Mouse (Mus musculus) neural tube, embryonic 12.5 days (tissue): Measurements from ENCODE around the gene Ppp1r16b. TPM values are rescaled to one million over a fixed set of nuclear protein-coding genes. Genes with fewer than 3 reads are reported as not detected.

Experiments
- ATAC-seq: fragments of 200-750 bp; cut with Nextera tagmentation; 2 replicates; pipeline ENCODE4 v1.8.0; 2017; ENCODE audit warnings: low read depth, mild to moderate bottlenecking, moderate TSS enrichment, moderate library complexity; ENCODE audit not compliant: low FRiP score
- H3K27ac ChIP-seq: fragments of 300-500 bp; sonication (generic); 2 replicates; pipeline ENCODE4 v1.5.1; 2016
- H3K27me3 ChIP-seq: fragments of 300-500 bp; sonication (generic); replicated peaks from 2 replicates; pipeline ENCODE4 v1.6.1; 2016; ENCODE audit warnings: mild to moderate bottlenecking
- H3K36me3 ChIP-seq: fragments of 300-500 bp; sonication (generic); 2 replicates; pipeline ENCODE4 v1.6.1; 2016; ENCODE audit warnings: mild to moderate bottlenecking
- H3K4me1 ChIP-seq: fragments of 300-500 bp; sonication (generic); 2 replicates; pipeline ENCODE4 v1.6.1; 2016
- H3K4me2 ChIP-seq: fragments of 300-500 bp; sonication (generic); replicated peaks from 2 replicates; pipeline ENCODE4 v1.6.1; 2016; ENCODE audit warnings: mild to moderate bottlenecking
- H3K4me3 ChIP-seq: fragments of 300-500 bp; sonication (generic); 2 replicates; pipeline ENCODE4 v1.5.1; 2016
- H3K9ac ChIP-seq: fragments of 300-500 bp; sonication (generic); 2 replicates; pipeline ENCODE4 v1.6.1; 2016; ENCODE audit warnings: mild to moderate bottlenecking
- H3K9me3 ChIP-seq: fragments of 300-500 bp; sonication (generic); 2 replicates; pipeline ENCODE4 v1.6.1; 2016; ENCODE audit warnings: mild to moderate bottlenecking
- whole genome bisulfite sequencing: fragments of 180-500 bp; shearing (Covaris S2); methylation state at CpG from one replicate; pipeline ENCODE4 v1.1.7; 2016; 5-methylcytosine and 5-hydroxymethylcytosine counted together
- polyA plus RNA-seq: library from polyadenylated mRNA; unstranded; fragments of >200 nt; fragmentation: Nextera tagmentation; extraction: Ambion mirVana; gene quantifications from 2 replicates; pipeline ENCODE4 v1.2.1, GENCODE M21; 2016

Ppp1r16b gene
- polyA plus RNA-seq, 1 experiment from 2014 or later: 4.5 TPM

DNA sequence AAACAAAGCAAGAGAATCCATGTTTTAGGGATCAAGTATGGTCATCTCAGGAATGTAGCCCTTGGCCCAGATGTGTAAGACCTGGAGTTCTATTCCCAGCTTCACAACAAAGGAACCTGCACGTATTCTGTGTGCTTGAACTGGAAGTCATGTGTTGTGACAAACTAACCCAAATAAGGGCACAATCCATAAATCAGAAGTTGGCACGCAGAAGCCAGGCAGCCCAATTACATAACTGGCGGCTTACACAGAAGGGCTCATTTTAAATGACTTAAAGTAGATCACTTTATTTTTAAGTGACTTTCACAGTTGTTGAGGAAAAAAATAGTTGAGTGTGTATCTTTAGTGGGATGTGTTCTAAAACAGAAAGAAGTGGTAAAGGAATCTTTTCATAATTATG lies 21.4 kb upstream of the Ppp1r16b start:
- H3K4me3 ChIP-seq: no peak overlapping the region
- ATAC-seq: no peak
- H3K27me3 ChIP-seq: no peaks in the 10 kb centered on the region
- H3K27ac ChIP-seq: no peak overlapping the region
- H3K4me1 ChIP-seq: no peaks in the 10 kb centered on the region
- H3K9me3 ChIP-seq: no peaks in the 10 kb centered on the region
- H3K4me2 ChIP-seq: no peak overlapping the region
- WGBS: 81% methylated on average over 3 of the region's 3 CpGs
- peaks cover 25% of the 10 kb centered on the region for H3K36me3 ChIP-seq
- no peak overlapping the region for H3K9ac ChIP-seq

DNA sequence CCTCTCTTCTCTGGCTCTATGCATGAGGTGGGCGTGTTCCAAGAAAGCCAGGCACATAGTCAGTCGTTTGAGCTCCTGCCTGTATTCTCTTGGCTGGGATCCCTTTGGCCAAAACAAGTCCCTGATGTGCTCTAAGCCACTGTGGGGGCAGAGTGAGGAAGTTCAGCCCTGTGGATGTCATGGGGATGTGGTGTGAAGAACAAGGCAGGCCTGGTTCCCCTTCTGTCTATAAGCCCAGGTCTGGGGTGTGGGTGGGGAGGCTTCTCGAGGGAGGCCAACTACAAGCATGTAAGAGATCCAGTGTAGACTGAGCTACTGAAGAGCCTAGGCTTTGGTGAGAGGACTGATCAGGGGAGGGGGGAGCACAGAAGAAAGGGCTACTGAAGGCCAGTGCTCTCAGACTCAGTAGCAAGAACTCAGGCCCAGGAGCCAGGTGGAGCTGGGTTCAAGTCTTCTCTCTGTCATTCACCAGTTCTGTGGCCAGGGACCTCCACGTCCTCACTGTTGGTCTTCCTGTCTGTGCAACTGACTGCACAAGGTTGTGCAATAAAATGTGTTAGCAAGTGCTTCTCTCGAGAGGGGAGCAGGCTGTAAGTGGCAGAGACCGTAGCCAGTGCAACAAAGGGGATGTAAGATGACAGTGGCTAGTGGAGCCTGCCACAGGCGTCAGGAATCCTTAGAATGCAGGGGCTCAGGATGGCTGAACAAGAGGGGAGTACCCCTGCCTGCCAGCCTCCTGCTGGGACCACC lies 13.9 kb upstream of the Ppp1r16b start:
- H3K4me1 ChIP-seq: no peaks in the 10 kb centered on the region
- H3K4me3 ChIP-seq: no peak overlapping the region
- no peaks in the 10 kb centered on the region for H3K9me3 ChIP-seq
- no peak overlapping the region for H3K9ac ChIP-seq
- H3K27ac ChIP-seq: no peak overlapping the region
- no peaks in the 10 kb centered on the region for H3K27me3 ChIP-seq
- H3K36me3 ChIP-seq: no peaks in the 10 kb centered on the region
- no peak for ATAC-seq
- WGBS: 50% methylated on average over 7 of the region's 7 CpGs
- no peak overlapping the region for H3K4me2 ChIP-seq

DNA sequence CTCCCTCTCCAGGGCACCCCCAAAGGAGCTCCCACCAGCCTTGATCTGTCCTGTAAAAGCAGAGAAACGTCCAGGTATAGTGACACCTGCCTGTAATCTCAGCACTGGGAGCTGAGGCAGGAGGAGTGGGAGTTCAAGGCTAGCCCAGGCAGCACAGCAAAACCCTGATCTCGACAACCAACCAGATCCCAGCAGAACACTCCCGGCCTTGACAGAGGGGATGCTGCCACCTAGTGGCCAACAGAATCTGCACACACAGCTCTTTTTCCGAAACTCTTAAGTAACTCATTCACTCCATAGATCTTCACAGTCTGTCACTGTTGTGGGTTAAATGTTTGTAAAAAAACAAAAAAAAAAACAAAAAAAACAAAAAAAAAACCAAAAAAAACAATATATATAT lies 12.2 kb upstream of the Ppp1r16b start:
- H3K4me3 ChIP-seq: no peak overlapping the region
- no peaks in the 10 kb centered on the region for H3K27me3 ChIP-seq
- no peaks in the 10 kb centered on the region for H3K9me3 ChIP-seq
- 12% methylated on average over 4 of the region's 4 CpGs for whole genome bisulfite sequencing
- H3K36me3 ChIP-seq: no peaks in the 10 kb centered on the region
- no peak overlapping the region for H3K9ac ChIP-seq
- H3K4me1 ChIP-seq: no peaks in the 10 kb centered on the region
- peak; percentile 44; the same call in 1 of the 2 replicates for ATAC-seq
- H3K4me2 ChIP-seq: no peak overlapping the region
- H3K27ac ChIP-seq: no peak overlapping the region

DNA sequence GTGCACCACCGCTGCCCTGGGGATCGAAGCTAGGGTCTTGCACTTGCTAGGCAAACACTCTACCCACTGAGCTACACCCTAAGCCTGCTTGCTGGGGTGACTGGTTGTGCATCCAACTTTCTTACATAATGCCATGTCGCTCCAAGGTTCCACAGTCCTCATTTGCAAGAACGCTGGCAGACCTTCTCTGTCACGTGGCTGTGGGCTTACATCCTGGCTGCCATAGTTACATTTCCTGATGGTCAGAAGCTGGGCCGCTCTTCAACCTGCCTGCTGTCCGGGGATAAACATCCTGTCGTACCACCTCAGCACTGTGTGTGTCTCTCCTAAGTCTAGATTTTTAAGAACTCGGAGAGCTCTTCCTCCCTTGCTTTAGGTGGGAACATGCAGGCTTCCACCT lies 10.5 kb upstream of the Ppp1r16b start:
- WGBS: 83% methylated on average over 9 of the region's 9 CpGs
- Histone ChIP-seq H3K4me2 (no peak overlapping the region), H3K27me3 (no peaks in the 10 kb centered on the region), H3K9me3 (no peaks in the 10 kb centered on the region), H3K9ac (no peak overlapping the region), H3K36me3 (no peaks in the 10 kb centered on the region), H3K4me3 (no peak overlapping the region), H3K4me1 (peaks cover 4% of the 10 kb centered on the region; the same call in 1 of the 2 replicates), H3K27ac (no peak overlapping the region)
- no peak for ATAC-seq

DNA sequence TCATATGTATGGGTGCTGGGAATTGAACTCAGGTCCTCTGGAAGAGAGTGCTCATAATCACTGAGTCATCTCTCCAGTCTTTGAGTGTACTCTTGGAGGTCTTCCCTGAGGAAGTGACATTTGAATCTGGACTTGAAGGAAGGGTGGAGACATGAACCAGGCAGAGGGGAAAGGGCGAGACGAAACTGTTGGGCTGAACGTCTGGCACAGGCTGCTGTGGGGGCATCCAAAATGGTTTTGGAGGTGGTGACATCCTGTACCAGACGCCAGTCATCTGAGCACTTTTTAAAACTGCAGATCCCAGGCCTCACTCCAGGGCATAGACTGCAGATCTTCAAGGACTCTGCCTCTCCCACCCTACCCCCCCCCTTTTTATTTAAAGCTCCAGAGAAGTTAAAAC lies 9.4 kb upstream of the Ppp1r16b start:
- WGBS: 85% methylated on average over 4 of the region's 4 CpGs
- Histone ChIP-seq H3K4me1 (peaks cover 4% of the 10 kb centered on the region; the same call in 1 of the 2 replicates), H3K27ac (no peak overlapping the region), H3K9me3 (no peaks in the 10 kb centered on the region), H3K36me3 (no peaks in the 10 kb centered on the region), H3K27me3 (no peaks in the 10 kb centered on the region), H3K4me3 (no peak overlapping the region), H3K4me2 (no peak overlapping the region), H3K9ac (no peak overlapping the region)
- no peak for ATAC-seq

DNA sequence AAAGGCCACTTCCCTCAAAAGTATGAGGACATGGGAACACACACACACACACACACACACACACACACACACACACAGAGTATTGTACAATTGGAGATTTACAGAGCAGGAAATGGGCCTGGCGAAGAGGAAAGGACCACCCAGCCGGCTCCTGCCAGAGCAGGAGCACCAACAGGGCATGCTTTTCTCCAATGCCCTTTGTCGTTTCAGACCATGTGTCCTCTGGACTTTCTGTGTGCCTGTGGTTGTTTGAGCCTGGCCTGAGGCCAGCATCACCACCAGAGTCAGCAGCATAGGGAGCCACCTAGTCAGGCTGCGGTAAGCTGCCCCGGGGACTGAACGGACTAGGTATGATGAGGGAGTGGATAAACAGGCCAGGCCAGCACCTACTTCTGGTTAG lies 6.4 kb upstream of the Ppp1r16b start:
- no peak for ATAC-seq
- 62% methylated on average over 6 of the region's 6 CpGs for WGBS
- H3K4me3 ChIP-seq: no peak overlapping the region
- H3K27ac ChIP-seq: no peak overlapping the region
- H3K4me1 ChIP-seq: peaks cover 4% of the 10 kb centered on the region; the same call in 1 of the 2 replicates
- no peaks in the 10 kb centered on the region for H3K9me3 ChIP-seq
- no peaks in the 10 kb centered on the region for H3K36me3 ChIP-seq
- no peak overlapping the region for H3K9ac ChIP-seq
- no peaks in the 10 kb centered on the region for H3K27me3 ChIP-seq
- H3K4me2 ChIP-seq: no peak overlapping the region

DNA sequence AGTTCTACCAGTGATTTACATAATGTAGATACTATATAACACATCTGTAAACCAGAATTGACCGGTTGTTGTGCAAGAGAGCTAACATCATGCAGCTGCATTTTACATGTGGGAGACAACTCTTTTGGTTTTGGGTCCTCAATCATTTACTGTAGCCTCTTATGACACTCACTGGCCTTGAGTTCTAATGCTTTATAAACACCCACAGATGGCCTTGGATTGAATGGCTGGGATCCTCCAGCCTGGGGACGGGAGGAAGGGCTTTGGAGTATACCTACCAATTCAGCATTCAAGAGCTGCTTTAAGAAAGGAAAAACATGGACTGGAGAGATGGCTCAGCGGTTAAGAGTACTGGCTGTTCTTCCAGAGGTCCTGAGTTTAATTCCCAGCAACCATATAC lies 5.9 kb upstream of the Ppp1r16b start:
- Histone ChIP-seq H3K36me3 (no peaks in the 10 kb centered on the region), H3K4me1 (peaks cover 4% of the 10 kb centered on the region; the same call in 1 of the 2 replicates), H3K27ac (no peak overlapping the region), H3K4me2 (no peak overlapping the region), H3K27me3 (no peaks in the 10 kb centered on the region), H3K4me3 (no peak overlapping the region), H3K9me3 (no peaks in the 10 kb centered on the region), H3K9ac (no peak overlapping the region)
- no peak for ATAC-seq
- WGBS: 76% methylated on average over 3 of the region's 3 CpGs

DNA sequence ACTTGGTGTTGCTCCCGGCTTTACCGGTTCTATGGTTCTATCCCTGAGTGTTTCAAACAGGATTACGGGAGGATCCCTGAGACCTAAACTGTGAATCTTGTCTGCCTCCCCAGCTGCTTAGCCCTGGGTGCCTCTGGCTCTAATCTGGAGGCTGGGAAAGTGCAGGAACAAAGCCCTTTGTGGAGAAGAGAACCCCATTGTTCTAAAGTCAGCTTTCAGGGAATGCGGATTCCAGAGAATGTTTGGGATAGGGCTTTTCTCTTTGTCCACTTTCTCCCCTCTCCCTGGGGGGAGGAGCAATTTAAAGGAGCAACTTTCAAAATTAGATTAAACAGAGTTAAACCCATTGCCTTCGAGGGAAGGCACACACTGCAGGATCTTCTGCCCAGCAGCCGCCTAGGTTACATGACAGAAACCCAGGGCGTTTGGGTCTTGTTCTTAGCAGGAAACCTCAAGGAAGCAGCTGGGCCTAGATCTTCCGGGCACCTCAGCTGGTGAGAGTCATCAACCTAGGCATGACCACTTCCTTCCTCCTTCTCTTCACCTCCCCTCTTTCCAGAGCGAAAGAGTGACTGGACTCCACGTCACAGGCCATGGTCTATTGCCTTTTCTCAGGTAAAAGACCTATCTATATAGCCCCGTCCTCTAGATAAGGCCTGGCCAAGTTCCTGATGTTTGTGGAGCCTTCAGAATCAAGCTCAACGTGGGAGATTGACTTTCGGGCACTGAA lies 1.0 kb downstream of the Ppp1r16b start:
- no peaks in the 10 kb centered on the region for H3K36me3 ChIP-seq
- no peak overlapping the region for H3K9ac ChIP-seq
- H3K4me3 ChIP-seq: no peak overlapping the region
- ATAC-seq: no peak
- H3K9me3 ChIP-seq: no peaks in the 10 kb centered on the region
- H3K27ac ChIP-seq: no peak overlapping the region
- 38% methylated on average over 13 of the region's 13 CpGs for WGBS
- H3K4me2 ChIP-seq: peak overlapping the region; percentile 100; the same call in 1 of the 2 replicates
- H3K4me1 ChIP-seq: peaks cover 19% of the 10 kb centered on the region
- peaks cover 39% of the 10 kb centered on the region for H3K27me3 ChIP-seq

DNA sequence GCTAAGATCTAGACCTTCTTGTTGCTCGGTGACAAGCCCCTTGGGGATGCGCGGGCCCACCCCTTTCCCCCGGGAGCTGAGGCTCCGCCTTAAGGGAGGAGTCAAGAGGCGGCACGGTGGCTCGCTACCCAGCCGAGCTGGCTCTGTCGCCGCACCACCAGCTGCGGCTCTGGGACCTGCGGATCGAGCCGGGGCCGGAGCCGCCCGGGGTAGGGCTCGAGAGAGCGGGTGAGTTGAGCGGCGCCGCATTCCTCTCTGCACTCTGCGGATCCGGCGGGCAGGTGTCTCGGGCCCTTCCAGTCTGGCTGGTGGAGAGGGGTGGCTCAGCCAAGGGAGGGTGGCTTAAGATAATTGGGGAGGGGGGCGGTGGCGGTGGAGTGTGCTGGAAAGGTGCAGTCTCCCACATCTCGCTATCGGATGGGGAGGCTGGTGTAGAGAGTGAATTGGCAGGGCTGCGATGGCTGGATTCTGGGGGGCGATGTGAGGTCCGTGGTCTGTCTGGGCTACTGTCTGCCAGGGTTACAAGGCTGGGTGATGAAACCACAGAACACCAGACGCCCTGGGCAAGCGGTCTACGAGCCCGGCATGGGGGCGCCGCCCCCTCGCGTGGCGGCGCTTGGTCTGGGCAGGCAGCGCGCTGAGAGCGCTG lies 1.9 kb downstream of the Ppp1r16b start:
- no peaks in the 10 kb centered on the region for H3K36me3 ChIP-seq
- H3K27ac ChIP-seq: peak overlapping the region; percentile 37; the same call in 1 of the 2 replicates
- H3K4me1 ChIP-seq: peaks cover 19% of the 10 kb centered on the region
- H3K4me2 ChIP-seq: peak overlapping the region; percentile 100
- peaks cover 39% of the 10 kb centered on the region for H3K27me3 ChIP-seq
- no peaks in the 10 kb centered on the region for H3K9me3 ChIP-seq
- ATAC-seq: peak; percentile 78
- peak overlapping the region; percentile 66 for H3K9ac ChIP-seq
- WGBS: under 1% methylated on average over 47 of the region's 47 CpGs
- peak overlapping the region; percentile 51 for H3K4me3 ChIP-seq

DNA sequence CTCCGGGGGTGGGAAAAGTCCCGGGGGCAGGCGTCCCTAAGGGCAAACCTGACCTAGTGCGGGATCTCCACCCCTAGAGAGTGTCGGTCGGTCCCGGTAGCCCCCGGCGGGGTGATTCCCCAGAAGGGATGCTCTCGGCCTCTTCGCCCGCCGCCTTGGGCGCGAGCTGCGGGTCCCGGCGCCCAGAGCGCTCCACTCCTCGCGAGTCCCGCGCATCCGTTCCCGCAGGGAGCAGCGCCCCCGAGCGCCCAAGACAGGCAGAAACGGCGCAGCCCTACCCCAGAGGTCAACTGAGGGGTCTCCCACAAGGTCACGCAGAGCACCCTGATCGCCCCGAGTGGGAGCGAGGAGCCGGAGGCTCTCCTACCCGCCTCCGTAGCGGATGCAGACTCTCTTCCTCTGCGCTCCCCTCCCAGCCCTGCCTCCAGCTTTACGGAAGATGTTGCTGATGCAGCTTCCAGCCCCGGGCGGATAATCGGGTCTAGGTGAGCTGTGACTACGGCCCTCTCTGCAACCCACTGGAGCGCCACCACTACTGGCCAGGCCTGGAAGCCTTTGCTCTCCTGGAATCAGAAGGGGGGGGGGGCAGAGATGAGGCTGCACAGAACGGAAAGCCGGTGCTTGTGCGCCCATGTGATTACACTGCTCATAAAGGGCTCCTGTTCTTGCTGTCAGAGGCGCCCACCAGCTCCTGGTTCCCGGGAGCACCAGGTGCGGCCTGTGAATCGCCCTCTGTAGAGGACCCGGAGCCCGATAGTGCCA lies 2.7 kb downstream of the Ppp1r16b start:
- Histone ChIP-seq H3K4me1 (peaks cover 22% of the 10 kb centered on the region), H3K4me2 (peak overlapping the region; percentile 100), H3K27me3 (peaks cover 39% of the 10 kb centered on the region), H3K9me3 (no peaks in the 10 kb centered on the region), H3K9ac (peak overlapping the region; percentile 66), H3K27ac (no peak overlapping the region), H3K36me3 (no peaks in the 10 kb centered on the region), H3K4me3 (peak overlapping the region; percentile 51)
- under 1% methylated on average over 54 of the region's 54 CpGs for WGBS
- peak; percentile 68 for ATAC-seq

DNA sequence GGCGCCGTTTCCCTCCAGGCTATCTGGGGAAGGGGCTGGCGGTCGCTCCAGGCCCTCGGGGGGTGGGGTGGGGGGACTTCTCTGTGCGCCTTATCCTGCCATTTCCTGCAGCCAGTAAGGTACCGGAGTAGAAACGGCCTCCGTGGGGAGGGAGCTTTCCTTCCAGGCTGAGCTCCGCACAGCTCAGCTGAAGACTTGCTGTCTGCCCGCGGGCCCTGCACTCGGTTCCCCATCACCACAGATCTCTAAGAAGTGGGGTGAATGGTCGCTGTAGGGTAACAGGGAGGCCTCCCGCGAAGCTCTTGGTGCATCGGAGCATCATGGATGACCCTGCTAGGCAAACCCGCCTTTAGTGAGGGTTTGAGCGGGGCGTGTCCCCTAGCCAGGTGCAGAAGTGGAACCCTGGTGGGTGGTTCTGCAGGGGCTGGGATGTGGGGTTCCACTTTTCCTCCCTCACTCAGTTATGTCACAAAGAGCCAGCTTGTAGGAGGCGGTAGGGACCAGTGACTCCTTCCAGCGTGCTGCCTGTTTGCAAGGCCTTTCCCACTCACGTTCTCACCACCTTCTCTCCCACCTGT lies 3.3 kb downstream of the Ppp1r16b start:
- peak overlapping the region; percentile 66 for H3K9ac ChIP-seq
- H3K27me3 ChIP-seq: peaks cover 39% of the 10 kb centered on the region
- H3K4me3 ChIP-seq: peak overlapping the region; percentile 51
- ATAC-seq: peak; percentile 26
- H3K4me2 ChIP-seq: peak overlapping the region; percentile 100
- H3K9me3 ChIP-seq: no peaks in the 10 kb centered on the region
- H3K27ac ChIP-seq: no peak overlapping the region
- 9% methylated on average over 23 of the region's 23 CpGs for WGBS
- no peaks in the 10 kb centered on the region for H3K36me3 ChIP-seq
- peaks cover 28% of the 10 kb centered on the region for H3K4me1 ChIP-seq
